Mouse (Mus musculus) thymus, adult 2 months (tissue): ENCODE measurements around the gene Skp1a. TPM values are rescaled to one million over a fixed set of nuclear protein-coding genes. Genes with fewer than 3 reads are reported as not detected.
A peak's percentile ranks its signal among the peaks of the same experiment; 100 is the strongest.

ENCODE experiments used
- DNase-seq: peaks from one replicate; pipeline ENCODE4 v3.0.0; 2021
- H3K27ac ChIP-seq: fragments of 200-500 bp; 2 replicates; pipeline ENCODE4 v1.5.1; 2012; ENCODE audit warnings: low read length, control low read depth; ENCODE audit not compliant: control insufficient read depth, insufficient read depth
- H3K27me3 ChIP-seq: fragments of 200-500 bp; 2 replicates; pipeline ENCODE4 v1.6.1; 2012; ENCODE audit warnings: mild to moderate bottlenecking, low read length, moderate library complexity, mixed read lengths; ENCODE audit not compliant: control insufficient read depth, insufficient read depth
- H3K36me3 ChIP-seq: fragments of 200-500 bp; 2 replicates; pipeline ENCODE4 v1.6.1; 2012; ENCODE audit warnings: mild to moderate bottlenecking, low read length, moderate library complexity; ENCODE audit not compliant: control insufficient read depth, insufficient read depth
- H3K4me1 ChIP-seq: fragments of 200-500 bp; replicated peaks from 2 replicates; pipeline ENCODE4 v1.6.1; 2012; ENCODE audit warnings: low read length; ENCODE audit not compliant: control insufficient read depth, insufficient read depth
- H3K4me3 ChIP-seq: fragments of 200-500 bp; 2 replicates; pipeline ENCODE4 v1.5.1; 2012; ENCODE audit warnings: mild to moderate bottlenecking, low read length, control low read depth, moderate library complexity; ENCODE audit not compliant: control insufficient read depth, insufficient read depth
- CTCF ChIP-seq: fragments of 200-500 bp; IDR thresholded peaks from 2 replicates; pipeline ENCODE4 v1.5.1; 2012; ENCODE audit warnings: mild to moderate bottlenecking, control low read depth, low read length, moderate library complexity, borderline replicate concordance; ENCODE audit not compliant: control insufficient read depth, poor library complexity, insufficient read depth; ENCODE audit errors: extremely low read depth
- POLR2A ChIP-seq: fragments of 200-500 bp; IDR thresholded peaks from 2 replicates; pipeline ENCODE4 v1.6.1; 2012; ENCODE audit warnings: mild to moderate bottlenecking, low read length, control low read depth, moderate library complexity; ENCODE audit not compliant: control insufficient read depth, poor library complexity, insufficient read depth; ENCODE audit errors: extremely low read depth
- whole genome bisulfite sequencing: fragments of 180-500 bp; shearing (Covaris S2); methylation state at CpG from one replicate; pipeline ENCODE4 v1.1.7; 2018; 5-methylcytosine and 5-hydroxymethylcytosine counted together
- polyA plus RNA-seq: library from polyadenylated mRNA; depleted of rRNA; stranded (reverse); fragments of >200 nt; gene quantifications from 2 replicates; pipeline ENCODE4 v1.2.3, GENCODE M21; 2012

Gene Skp1a
- polyA plus RNA-seq, 1 experiment = 35.9 TPM

DNA sequence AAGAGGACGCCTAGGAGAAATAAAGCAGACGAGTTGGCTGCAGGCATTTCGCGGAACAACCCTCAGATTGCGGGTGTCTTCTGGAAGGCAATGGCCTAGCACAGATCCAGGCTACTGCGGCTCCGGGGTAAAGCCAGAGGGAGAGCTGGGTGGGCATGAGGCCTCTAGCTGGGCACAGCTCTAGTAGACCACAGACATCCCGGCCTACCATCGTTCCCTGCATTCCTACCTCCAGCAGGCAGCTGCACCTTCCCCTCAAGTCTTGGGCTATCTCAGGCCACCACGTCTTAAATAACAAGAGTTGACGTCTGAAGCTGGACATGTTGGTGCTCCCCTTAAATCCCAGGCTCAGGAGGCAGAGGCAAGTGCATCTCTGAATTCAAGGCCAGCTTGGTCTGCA lies 30.5 kb downstream of the Skp1a start:
- peaks cover 77% of the 10 kb centered on the region for H3K4me1 ChIP-seq

DNA sequence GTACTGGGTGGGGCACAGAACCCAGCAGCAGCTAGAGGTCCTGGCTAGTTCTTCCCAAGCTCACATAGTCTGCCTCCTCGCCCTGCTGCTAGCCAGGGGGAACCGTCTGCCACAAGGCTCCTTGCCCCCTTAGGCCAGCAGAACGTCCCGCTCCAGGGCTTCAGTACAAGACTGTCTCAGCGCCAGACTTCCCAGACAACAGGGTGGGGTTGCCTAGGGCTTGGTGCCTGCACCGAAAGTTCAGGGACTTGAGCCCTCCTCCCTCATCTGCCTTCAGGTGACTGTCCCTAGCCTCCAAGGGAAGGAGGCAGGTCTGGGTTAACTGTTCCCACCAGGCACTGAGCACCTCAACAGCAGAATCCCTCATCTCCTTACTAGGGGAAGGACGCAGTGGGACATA lies 33.1 kb downstream of the Skp1a start:
- Histone ChIP-seq H3K4me1 (peaks cover 93% of the 10 kb centered on the region), H3K36me3 (peaks cover 99% of the 10 kb centered on the region), H3K4me3 (0 out of 2 replicates have a peak overlapping the region, but pooled peaks have one; percentile 33), H3K27ac (peak overlapping the region; percentile 94), H3K27me3 (no peaks in the 10 kb centered on the region)
- TF ChIP-seq CTCF = no peak
- no peak for TF ChIP-seq POLR2A
- peak; percentile 19 for DNase-seq
- 72% methylated on average over 7 of the region's 7 CpGs for WGBS

More for the DNA sequence above, 30.5 kb downstream of the Skp1a start:
- Histone ChIP-seq H3K27me3 (no peaks in the 10 kb centered on the region), H3K36me3 (peaks cover 99% of the 10 kb centered on the region), H3K4me3 (no peak overlapping the region), H3K27ac (peak overlapping the region; percentile 39; the same call in 1 of the 2 replicates)
- no peak for TF ChIP-seq CTCF
- TF ChIP-seq POLR2A = no peak
- DNase-seq = peak; percentile 13
- WGBS = 88% methylated on average over 11 of the region's 11 CpGs

DNA sequence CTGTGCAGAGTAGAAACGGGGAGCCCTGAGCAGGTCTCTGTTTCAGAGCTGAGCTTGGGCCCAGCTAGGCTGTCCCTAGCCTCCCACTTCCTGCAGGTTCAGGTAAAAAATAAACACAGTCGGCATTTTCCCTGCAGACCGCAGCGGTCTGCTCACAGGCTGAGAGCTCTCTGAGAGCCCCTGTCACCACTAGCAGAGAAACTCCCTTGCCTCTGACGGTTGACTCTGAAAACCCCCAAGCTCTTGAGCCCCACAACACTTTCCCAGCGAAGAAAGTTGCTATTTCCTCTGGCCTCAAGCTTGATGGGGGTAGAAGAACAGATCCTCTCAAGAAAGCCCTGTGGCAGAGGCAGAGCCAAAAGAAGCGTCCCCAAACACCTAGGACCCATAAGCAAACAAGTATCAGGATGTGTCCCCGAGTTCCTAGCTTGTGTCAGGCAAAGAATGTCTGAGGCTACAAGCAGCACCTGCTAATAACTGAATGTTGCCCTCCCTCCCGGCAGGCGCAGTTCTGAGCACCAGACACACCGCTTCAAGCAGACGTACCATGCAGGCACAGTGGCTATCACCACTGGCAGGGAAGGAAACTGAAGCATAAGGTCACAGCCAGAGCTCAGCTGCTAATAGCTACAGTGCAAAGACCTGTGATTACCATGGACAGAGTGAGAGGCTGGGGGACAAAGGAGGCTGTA lies 34.0 kb downstream of the Skp1a start:
- peak overlapping the region; percentile 94 for H3K27ac ChIP-seq
- peaks cover 99% of the 10 kb centered on the region for H3K36me3 ChIP-seq
- 9% methylated on average over 12 of the region's 12 CpGs for WGBS
- no peaks in the 10 kb centered on the region for H3K27me3 ChIP-seq
- TF ChIP-seq CTCF (no peak), POLR2A (peak; percentile 38; the same call in 1 of the 2 replicates)
- peak; percentile 61 for DNase-seq
- H3K4me3 ChIP-seq = peak overlapping the region; percentile 33
- H3K4me1 ChIP-seq = peaks cover 95% of the 10 kb centered on the region

DNA sequence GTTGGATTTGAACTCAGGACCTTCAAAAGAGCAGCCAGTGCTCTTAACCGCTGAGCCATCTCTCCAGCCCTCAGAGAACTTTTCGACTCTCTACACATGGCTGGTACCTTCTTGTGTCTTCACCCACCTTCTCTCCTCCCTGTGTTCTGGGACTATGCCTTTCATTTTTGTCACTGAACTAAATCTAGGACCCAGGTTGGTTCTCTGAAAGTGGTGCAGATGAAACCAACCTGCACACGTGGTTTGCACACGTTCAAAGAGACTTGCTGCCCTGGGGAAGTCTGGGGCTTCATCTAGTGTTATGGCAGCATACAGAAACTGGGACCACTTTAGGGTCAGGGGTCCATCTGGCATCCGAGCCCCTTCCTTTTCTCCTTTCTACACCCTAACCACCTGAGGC lies 35.5 kb downstream of the Skp1a start:
- TF ChIP-seq CTCF = no peak
- TF ChIP-seq POLR2A = no peak
- H3K4me1 ChIP-seq = peaks cover 87% of the 10 kb centered on the region
- H3K27ac ChIP-seq = peak overlapping the region; percentile 89
- H3K4me3 ChIP-seq = no peak overlapping the region
- DNase-seq = peak; percentile 33
- 33% methylated on average over 5 of the region's 5 CpGs for WGBS
- H3K27me3 ChIP-seq = no peaks in the 10 kb centered on the region
- peaks cover 94% of the 10 kb centered on the region for H3K36me3 ChIP-seq

DNA sequence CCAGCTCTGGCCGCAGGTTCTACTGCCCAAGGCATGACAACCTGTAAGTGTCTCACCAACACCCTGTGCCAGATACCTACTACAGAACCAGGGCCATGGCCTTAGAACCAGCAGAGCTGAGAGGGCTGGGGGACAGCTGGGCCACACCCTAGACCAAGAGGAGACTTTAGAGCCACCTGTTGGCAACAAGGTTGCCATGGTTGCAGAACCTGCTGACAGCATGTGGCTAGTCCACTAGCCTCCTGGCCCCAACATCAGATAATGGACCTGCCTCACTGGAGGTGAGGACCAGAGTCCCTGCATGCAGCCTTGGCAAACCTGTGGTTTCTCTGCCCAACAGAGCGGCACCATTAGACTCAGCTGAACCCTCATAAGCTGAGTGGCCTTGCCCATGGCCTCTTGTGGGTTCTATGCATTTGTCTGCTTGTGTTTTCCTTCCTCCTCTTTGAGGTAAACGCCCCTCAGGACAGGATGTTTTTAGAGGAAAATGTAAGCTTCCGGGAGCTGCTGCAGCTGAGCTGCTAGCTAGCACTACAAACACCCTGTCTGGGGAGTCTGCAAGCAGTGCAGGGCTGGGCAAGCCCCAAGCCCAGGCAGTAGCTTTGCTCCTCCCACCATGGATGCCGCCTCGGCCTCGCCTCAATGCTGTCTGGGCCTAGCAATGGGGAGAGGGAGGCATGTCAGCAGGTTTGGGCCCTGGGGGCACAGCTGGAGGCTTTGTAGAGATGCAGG lies 36.5 kb downstream of the Skp1a start:
- 20% methylated on average over 7 of the region's 7 CpGs for WGBS
- DNase-seq = peak; percentile 84
- H3K36me3 ChIP-seq = peaks cover 94% of the 10 kb centered on the region
- H3K27ac ChIP-seq = peak overlapping the region; percentile 89
- no peaks in the 10 kb centered on the region for H3K27me3 ChIP-seq
- H3K4me3 ChIP-seq = peak overlapping the region; percentile 17
- peaks cover 88% of the 10 kb centered on the region for H3K4me1 ChIP-seq
- TF ChIP-seq POLR2A = 0 out of 2 replicates have a peak, but pooled peaks have one; percentile 65
- TF ChIP-seq CTCF = 0 out of 2 replicates have a peak, but pooled peaks have one; percentile 15

DNA sequence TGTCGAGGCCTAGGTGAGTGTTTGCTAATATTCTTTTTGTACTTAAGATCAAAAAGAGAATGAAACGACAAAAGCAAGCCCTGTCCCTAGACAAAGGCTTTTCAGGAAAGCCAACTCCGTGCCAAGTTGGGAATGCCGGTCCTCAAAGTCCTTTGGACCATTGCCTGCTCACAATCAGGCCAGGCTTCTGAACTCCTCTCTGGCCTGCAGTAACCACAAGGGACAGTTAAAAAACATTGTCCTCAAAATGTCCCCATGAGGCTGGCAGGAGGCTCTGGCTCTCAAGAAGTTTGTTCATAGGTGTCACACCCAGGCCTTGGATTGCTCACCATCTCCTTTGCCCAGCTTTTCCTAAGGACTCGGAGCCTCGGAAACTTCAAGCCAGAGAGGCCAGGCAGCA lies 38.0 kb downstream of the Skp1a start:
- Histone ChIP-seq H3K27me3 (no peaks in the 10 kb centered on the region), H3K36me3 (peaks cover 95% of the 10 kb centered on the region), H3K4me1 (peaks cover 87% of the 10 kb centered on the region), H3K4me3 (no peak overlapping the region), H3K27ac (peak overlapping the region; percentile 89)
- 77% methylated on average over 6 of the region's 6 CpGs for WGBS
- no peak for DNase-seq
- TF ChIP-seq CTCF (no peak), POLR2A (no peak)
